Mouse (Mus musculus) midbrain, embryonic 12.5 days (tissue): ENCODE measurements around the gene Methig1. TPM values are rescaled to one million over a fixed set of nuclear protein-coding genes. Genes with fewer than 3 reads are reported as not detected.
"Not testable (repeated sequence)": the region's sequence is repeated elsewhere in the genome, so short reads cannot be mapped to it uniquely, and the experiment has no call there.

Experiments used
- ATAC-seq: fragments of 200-750 bp; cut with Nextera tagmentation; 2 replicates; pipeline ENCODE4 v1.8.0; 2017; ENCODE audit warnings: low read depth, moderate TSS enrichment, moderate library complexity; ENCODE audit not compliant: low FRiP score
- H3K27ac ChIP-seq: fragments of 300-500 bp; sonication (generic); replicated peaks from 2 replicates; pipeline ENCODE4 v1.5.1; 2016; ENCODE audit warnings: mild to moderate bottlenecking
- H3K27me3 ChIP-seq: fragments of 300-500 bp; sonication (generic); 2 replicates; pipeline ENCODE4 v1.6.1; 2016; ENCODE audit warnings: mild to moderate bottlenecking
- H3K36me3 ChIP-seq: fragments of 300-500 bp; sonication (generic); 2 replicates; pipeline ENCODE4 v1.6.1; 2016
- H3K4me1 ChIP-seq: fragments of 300-500 bp; sonication (generic); 2 replicates; pipeline ENCODE4 v1.6.1; 2016
- H3K4me2 ChIP-seq: fragments of 300-500 bp; sonication (generic); replicated peaks from 2 replicates; pipeline ENCODE4 v1.6.1; 2016; ENCODE audit warnings: mild to moderate bottlenecking, moderate library complexity
- H3K4me3 ChIP-seq: fragments of 300-500 bp; sonication (generic); 2 replicates; pipeline ENCODE4 v1.5.1; 2016; ENCODE audit warnings: mild to moderate bottlenecking
- H3K9ac ChIP-seq: fragments of 300-500 bp; sonication (generic); replicated peaks from 2 replicates; pipeline ENCODE4 v1.6.1; 2016; ENCODE audit warnings: mild to moderate bottlenecking, moderate library complexity
- H3K9me3 ChIP-seq: fragments of 300-500 bp; sonication (generic); 2 replicates; pipeline ENCODE4 v1.6.1; 2016; ENCODE audit warnings: mild to moderate bottlenecking
- WGBS: fragments of 180-500 bp; shearing (Covaris S2); methylation state at CpG from one replicate; pipeline ENCODE4 v1.1.7; 2016; 5-methylcytosine and 5-hydroxymethylcytosine counted together
- polyA plus RNA-seq: library from polyadenylated mRNA; unstranded; fragments of >200 nt; fragmentation: Nextera tagmentation; extraction: Ambion mirVana; gene quantifications from 2 replicates; pipeline ENCODE4 v1.2.1, GENCODE M21; 2016

The Methig1 gene
- polyA plus RNA-seq, 1 experiment from 2014 or later: not detected

DNA sequence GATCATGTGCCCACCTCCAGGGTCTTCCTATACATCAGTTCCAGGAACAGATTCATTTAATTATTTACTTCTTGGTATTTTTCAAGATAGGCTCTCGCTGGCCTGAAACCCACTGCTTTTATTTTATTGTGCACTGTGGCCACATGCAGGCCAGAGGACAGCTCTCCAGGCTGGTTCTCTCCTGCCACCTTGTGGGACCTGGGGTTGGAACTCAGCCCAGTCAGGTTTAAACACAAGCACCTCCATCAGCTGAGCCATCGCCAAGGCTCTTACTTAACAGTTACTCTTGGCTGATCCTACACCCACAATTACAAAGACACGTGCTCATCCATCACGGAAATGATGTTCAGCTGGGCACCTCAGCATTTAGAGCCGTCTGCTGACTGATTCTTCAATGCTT, 31.8 kb upstream of the Methig1 start:
- no peak overlapping the region for H3K4me2 ChIP-seq
- no peaks in the 10 kb centered on the region for H3K36me3 ChIP-seq
- ATAC-seq: no peak
- H3K27me3 ChIP-seq: no peaks in the 10 kb centered on the region
- H3K9ac ChIP-seq: no peak overlapping the region
- no peaks in the 10 kb centered on the region for H3K9me3 ChIP-seq
- H3K27ac ChIP-seq: no peak overlapping the region
- H3K4me1 ChIP-seq: no peaks in the 10 kb centered on the region
- H3K4me3 ChIP-seq: no peak overlapping the region
- WGBS: 60% methylated on average over 5 of the region's 5 CpGs

DNA sequence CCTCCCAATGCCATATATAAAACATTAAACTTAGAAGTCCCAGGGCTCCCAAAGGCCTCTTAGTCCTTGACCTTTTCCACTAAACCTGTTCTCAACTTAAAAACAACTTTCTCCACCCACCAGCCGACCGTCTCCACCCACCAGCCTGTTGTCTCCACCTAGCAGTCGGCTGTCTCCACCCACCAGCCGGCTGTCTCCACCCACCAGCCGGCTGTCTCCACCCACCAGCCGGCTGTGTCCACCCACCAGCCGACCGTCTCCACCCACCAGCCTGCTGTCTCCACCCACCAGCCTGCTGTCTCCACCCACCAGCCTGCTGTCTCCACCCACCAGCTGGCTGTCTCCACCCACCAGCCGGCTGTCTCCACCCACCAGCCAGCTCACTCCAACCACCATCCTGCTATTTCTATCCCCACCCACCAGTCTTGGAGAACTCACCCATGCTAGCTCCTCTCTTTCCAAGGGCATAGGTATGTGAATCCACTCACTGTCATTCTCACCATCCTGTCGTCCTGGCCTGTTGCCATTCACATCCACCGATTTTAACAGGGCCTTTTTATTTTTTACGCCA, 28.8 kb upstream of the Methig1 start:
- no peak for ATAC-seq
- H3K36me3 ChIP-seq: no peaks in the 10 kb centered on the region
- WGBS: 73% methylated on average over 12 of the region's 12 CpGs
- H3K27ac ChIP-seq: no peak overlapping the region
- H3K9ac ChIP-seq: no peak overlapping the region
- no peak overlapping the region for H3K4me2 ChIP-seq
- H3K4me1 ChIP-seq: no peaks in the 10 kb centered on the region
- no peaks in the 10 kb centered on the region for H3K9me3 ChIP-seq
- no peaks in the 10 kb centered on the region for H3K27me3 ChIP-seq
- H3K4me3 ChIP-seq: no peak overlapping the region

DNA sequence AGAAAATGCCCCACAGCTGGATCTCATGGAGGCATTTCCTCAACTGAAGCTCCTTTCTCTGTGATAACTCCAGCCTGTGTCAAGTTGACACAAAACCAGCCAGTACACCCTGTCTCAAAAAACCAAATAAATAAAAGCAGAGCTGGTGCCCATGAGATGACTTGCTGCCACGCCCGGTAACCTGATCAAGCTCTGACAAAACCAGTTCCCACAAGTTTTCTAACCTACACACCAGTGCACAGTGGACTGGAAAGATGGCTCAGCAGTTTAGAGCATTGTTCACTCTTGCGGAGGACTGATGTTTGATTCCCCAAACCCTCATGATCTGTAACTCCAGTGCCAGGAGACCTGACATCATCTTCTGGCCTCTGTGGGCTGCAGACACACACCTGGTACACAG, 27.7 kb upstream of the Methig1 start:
- Histone ChIP-seq H3K27me3 (no peaks in the 10 kb centered on the region), H3K4me2 (no peak overlapping the region), H3K36me3 (no peaks in the 10 kb centered on the region), H3K27ac (no peak overlapping the region), H3K4me1 (no peaks in the 10 kb centered on the region), H3K9ac (no peak overlapping the region), H3K4me3 (no peak overlapping the region), H3K9me3 (no peaks in the 10 kb centered on the region)
- WGBS: 88% methylated on average over 3 of the region's 3 CpGs
- no peak for ATAC-seq

DNA sequence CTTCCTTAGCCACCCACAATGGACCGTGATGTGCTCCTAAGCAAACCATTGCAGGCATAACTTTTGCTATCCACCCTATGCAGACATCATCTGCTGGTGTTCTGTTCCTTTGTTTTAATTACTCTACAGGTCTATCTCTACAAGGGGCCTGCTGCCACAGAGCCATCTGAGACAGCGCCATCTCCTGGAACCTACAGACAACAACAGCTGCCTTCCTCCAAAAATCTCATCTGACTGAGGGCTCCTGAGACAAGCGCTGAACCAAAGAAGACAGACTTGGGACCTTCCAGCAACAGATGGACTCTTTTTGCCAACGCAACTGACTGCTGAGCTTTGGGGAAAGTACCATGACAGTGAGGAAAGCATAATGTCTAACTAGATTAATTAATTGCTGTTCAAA, 24.9 kb upstream of the Methig1 start:
- H3K4me1 ChIP-seq, H3K27me3 ChIP-seq, H3K9me3 ChIP-seq, H3K9ac ChIP-seq, H3K27ac ChIP-seq, H3K36me3 ChIP-seq, H3K4me2 ChIP-seq, H3K4me3 ChIP-seq, ATAC-seq: not testable (repeated sequence)
- 68% methylated on average over 4 of the region's 4 CpGs for WGBS

DNA sequence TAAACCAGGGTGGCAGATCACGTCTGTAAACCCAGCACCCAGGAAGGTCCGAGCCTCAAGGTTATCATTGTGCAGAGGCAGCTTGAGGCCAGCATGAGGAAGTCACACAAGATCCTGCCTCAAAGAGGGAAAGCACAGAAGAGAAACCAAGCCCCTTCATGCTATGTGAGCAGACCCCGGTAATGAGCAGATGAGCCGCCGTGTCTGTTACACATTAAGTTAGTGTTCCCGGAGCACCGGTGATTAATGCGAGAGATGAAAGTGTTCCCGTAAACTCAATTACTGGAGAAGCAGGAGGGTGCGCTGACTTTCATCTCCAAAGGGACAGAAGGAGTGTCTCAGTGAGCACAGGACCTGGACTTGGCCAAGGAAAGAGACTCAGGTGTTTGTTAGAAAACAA, 23.6 kb upstream of the Methig1 start:
- not testable (repeated sequence) for H3K4me1 ChIP-seq, H3K9me3 ChIP-seq, H3K27me3 ChIP-seq, H3K4me2 ChIP-seq, ATAC-seq, H3K9ac ChIP-seq, H3K36me3 ChIP-seq, H3K27ac ChIP-seq, H3K4me3 ChIP-seq
- 74% methylated on average over 10 of the region's 10 CpGs for WGBS

DNA sequence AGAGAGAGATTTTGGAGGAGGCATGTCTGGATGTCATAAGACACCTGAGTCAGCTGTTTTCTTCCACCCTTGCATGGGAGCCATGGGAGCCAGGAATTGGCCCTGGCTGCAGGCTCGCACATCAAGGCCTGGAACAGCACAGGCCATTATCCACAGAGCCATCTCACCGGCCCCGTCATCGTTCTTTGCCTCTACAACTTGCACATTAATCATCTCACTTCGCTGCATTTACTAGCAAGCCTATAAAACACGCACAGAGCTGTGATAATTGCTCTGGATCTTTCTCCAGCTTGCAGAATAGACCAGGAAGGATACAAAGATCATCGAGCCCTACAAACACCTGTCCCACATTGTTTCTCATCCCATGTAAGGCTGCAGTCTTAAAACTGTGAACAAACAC, 22.2 kb upstream of the Methig1 start:
- Histone ChIP-seq H3K9me3 (no peaks in the 10 kb centered on the region), H3K27me3 (no peaks in the 10 kb centered on the region), H3K9ac (no peak overlapping the region), H3K4me1 (no peaks in the 10 kb centered on the region), H3K36me3 (no peaks in the 10 kb centered on the region), H3K27ac (no peak overlapping the region), H3K4me2 (no peak overlapping the region), H3K4me3 (no peak overlapping the region)
- 92% methylated on average over 7 of the region's 7 CpGs for WGBS
- no peak for ATAC-seq

DNA sequence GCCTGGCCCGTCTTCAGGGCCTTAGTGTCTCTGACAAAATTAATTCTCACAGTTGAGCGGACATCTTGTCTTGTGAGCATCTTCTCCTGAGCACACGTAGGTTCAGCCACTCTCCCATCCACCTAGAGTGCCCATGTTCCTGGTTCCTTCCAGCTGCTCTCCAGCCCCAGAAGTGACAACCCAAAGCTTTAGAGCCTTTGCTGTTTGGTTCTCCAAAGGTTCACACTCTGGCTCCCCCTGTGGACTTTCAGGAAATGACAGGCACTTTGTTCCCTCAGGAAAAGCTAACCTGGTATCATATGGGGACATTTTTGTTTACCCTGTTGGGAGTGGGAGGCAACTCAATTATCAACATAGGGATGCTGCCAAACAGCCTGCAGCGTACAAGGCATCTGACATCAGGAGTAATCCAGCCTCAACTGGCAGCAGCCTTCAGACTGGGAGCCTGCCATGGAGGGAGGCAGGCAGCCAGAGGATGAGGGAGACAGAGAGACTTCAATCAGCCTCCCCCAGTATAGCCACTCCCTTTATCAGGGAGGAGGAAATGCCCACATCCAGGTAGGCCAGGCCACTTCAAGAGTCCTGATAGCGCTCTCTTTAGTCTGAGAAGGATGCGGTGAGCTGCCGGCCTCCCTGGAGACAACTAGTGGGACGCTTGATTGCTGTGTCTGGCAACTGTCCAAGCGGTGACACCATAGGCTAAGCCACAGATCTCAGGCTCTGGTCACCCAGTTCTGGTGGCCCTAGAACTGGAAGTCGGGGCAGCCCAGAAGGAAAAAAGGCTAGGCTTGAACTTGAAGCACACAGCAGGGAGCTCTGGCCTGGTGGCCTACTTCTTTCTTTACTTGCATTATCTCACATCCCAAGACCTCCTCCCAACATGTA, 20.6 kb upstream of the Methig1 start:
- not testable (repeated sequence) for H3K36me3 ChIP-seq, H3K4me3 ChIP-seq, ATAC-seq, H3K9ac ChIP-seq, H3K27ac ChIP-seq, H3K4me2 ChIP-seq, H3K4me1 ChIP-seq, H3K27me3 ChIP-seq, H3K9me3 ChIP-seq
- WGBS: 48% methylated on average over 3 of the region's 10 CpGs

DNA sequence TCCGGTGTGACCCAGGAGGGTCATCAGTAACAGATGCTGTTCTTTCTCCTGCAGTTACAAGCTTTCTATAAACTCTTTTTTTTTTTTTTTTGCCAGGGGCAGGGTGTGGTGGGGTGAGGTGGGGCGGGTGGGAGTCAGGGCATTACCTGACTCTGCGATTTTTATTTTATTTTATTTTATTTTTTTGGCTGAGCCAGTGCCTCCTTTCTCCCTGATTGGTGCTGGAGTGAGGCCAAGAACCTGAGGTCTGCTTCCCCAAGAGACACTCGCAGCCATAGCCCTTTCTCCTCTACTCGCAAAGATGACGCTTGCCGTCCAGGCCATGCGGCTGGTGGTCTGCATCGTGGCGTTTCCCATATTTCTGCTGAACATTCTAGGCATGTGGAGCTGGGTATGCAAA, 18.3 kb upstream of the Methig1 start, which contains the start of gene Mettl7a3:
Gene Mettl7a3 (plus strand): TSS at position 301 of the 400 bp plus-strand sequence.
- ATAC-seq: no peak
- Histone ChIP-seq H3K27me3 (no peaks in the 10 kb centered on the region), H3K9me3 (no peaks in the 10 kb centered on the region), H3K27ac (no peak within 1 kb of the TSS), H3K4me3 (no peak within 1 kb of the TSS), H3K4me2 (no peak within 1 kb of the TSS), H3K9ac (no peak within 1 kb of the TSS), H3K36me3 (no peaks in the 10 kb centered on the region), H3K4me1 (no peaks in the 10 kb centered on the region)
- WGBS: 87% methylated on average over 10 of the region's 10 CpGs

DNA sequence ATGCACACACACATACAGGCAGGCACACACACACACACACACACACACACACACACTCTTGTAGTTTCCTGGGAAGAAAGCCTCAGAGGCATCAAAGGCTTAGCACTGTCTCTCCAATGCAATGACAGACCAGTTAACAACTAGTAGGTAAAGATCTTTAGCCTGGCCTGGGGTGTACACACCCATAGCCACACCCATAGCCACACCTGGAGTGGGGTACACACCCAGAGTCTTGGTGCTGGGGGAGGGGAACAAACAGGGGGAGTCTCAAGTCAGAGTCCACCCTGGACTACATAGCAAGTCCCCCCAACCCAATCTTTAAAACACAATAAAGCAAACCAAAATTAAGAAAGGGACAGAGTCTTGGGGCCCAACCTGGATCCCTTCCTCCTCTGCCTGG, 15.6 kb upstream of the Methig1 start:
- H3K4me3 ChIP-seq, H3K4me2 ChIP-seq, ATAC-seq, H3K27ac ChIP-seq, H3K27me3 ChIP-seq, H3K9ac ChIP-seq, H3K9me3 ChIP-seq, H3K4me1 ChIP-seq, H3K36me3 ChIP-seq: not testable (repeated sequence)

DNA sequence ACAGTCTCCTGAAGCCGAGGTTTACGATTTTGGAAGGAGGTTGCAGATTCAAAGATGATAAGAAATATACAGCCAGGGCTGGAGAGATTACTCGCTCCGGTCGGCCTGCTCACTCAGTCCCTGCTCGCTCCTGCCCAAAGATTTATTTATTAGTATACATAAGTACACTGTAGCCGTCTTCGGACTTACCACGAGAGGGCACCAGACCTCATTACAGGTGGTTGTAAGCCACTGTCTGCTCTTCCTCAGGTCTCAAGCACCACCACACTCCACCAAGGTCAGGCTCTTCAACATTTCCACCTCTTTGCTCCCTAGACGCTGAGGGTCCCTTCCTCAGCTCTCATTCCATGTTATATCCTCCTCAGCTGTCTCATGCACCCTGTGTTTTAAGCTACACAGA, 15.1 kb upstream of the Methig1 start:
- not testable (repeated sequence) for H3K36me3 ChIP-seq, ATAC-seq, H3K9me3 ChIP-seq, H3K4me3 ChIP-seq, H3K27ac ChIP-seq, H3K9ac ChIP-seq, H3K4me2 ChIP-seq, H3K27me3 ChIP-seq, H3K4me1 ChIP-seq
- 39% methylated on average over 10 of the region's 10 CpGs for WGBS

DNA sequence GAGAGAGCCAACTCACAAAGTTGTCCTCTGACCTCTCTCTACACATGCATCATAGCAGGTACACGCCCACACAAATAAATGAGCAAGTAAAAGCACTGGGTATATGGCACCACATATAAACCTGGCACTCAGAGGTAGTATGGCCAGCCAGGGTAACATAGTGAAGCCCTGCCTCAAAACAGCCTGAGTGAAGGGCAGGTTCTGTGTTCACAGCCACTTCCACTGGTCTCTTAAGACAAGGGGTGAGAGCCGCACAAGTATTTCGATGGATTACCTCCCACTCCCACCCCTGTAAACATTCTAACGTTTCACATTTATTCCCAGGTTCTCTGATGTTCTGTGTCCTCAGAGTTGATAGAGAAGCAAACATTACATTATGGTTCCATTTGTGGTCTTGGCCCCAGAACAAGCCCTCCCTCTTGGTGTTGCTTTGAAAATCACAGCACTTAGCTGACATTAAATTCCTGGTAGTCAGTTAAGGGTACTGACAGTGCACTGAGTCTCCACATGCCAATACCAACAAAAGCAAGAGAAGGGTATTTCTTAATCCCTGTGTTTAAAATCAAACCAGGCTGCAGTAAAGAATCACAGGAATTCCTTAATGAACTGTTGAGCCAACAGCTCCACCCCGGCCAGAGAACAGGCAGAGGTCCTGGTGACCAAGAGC, 11.5 kb upstream of the Methig1 start:
- H3K9me3 ChIP-seq, H3K9ac ChIP-seq, H3K36me3 ChIP-seq, H3K27ac ChIP-seq, H3K4me3 ChIP-seq, ATAC-seq, H3K4me1 ChIP-seq, H3K4me2 ChIP-seq, H3K27me3 ChIP-seq: not testable (repeated sequence)
- WGBS: 80% methylated on average over 4 of the region's 5 CpGs

DNA sequence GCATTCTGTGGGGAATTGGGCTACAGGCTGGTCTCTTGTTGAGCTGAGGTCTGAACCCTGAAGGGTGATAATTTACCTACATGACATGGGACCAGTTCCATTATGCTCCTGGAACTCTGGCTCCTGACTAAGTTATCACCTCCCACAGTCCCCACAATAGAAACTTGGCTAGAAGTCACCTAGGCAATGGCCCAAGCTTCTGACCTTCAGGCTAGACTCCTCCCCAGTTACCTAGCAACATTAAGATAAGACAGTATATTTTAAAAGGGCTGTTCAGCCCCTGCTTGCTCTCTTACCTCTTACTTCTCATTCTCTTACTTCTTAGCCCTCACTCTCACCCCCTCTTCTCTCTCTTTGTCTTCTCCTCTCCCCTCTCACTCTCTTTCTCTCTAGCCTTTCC, 7.5 kb upstream of the Methig1 start:
- Histone ChIP-seq H3K27ac (no peak overlapping the region), H3K9ac (no peak overlapping the region), H3K4me3 (no peak overlapping the region), H3K9me3 (no peaks in the 10 kb centered on the region), H3K4me2 (no peak overlapping the region), H3K27me3 (no peaks in the 10 kb centered on the region), H3K36me3 (no peaks in the 10 kb centered on the region), H3K4me1 (no peaks in the 10 kb centered on the region)
- no peak for ATAC-seq
